Mouse (Mus musculus) WW6 (cell line): ENCODE measurements around the gene Lpar2.

Experiments used
- DNase-seq: peaks from one replicate; pipeline ENCODE4 v3.0.0-alpha.2; 2013; ENCODE audit warnings: low read depth, low spot score

Gene Lpar2

GRCm38 (mm10) chr8:69822386-69823191 is at the start of gene Lpar2:
TSS of gene Lpar2 (plus strand) at chr8:69822429.
- DNase-seq = peak; percentile 75

GRCm38 (mm10) chr8:69774503-69775148 is 47.6 kb upstream of the Lpar2 start, which contains the start of gene Gm20422:
TSS of gene Gm20422 (minus strand) at chr8:69774886.
- peak; percentile 93 for DNase-seq

- no peak for DNase-seq
These were observed 47.1 kb upstream of the Lpar2 start for GRCm38 (mm10) chr8:69775149-69775534.

DNA sequence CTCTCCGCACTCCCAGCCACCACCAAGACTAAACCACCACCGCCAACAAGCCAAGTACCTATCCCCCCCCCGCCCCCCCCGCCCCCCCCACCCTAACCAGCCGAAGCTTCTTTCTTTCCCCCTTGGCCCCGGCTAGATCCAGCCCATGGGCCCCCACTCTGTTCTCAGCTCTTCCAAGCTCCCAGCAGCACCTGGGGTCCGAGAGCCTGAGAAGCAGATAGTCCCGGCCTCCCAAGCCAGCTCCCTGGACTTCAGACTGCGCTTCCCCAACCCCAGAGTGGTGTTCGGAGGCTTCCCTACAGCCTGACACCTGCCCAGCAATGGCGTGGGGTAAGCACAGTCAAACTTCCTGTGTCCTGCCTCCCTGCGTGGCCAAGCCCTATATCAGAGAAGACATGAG is 45.1 kb upstream of the Lpar2 start:
- no peak for DNase-seq

DNA sequence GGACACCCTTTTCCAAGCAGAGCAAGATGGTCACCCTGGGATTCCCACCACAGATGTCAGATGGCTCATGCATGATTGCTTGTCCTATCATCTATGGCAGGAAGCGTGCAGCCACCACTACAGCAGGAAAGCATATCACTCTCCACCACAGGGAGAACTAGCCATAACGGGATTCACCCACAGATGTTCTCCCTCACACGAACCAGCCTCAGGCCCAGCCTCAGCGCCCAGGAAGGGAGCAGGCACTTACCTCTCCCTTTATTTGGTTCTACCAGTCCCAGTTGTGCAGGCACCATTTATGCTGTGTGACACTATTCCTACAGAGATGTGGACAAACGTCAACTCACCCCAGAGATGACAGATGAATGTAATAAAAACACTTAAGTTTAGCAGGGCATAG is 33.1 kb upstream of the Lpar2 start:
- DNase-seq = no peak

DNA sequence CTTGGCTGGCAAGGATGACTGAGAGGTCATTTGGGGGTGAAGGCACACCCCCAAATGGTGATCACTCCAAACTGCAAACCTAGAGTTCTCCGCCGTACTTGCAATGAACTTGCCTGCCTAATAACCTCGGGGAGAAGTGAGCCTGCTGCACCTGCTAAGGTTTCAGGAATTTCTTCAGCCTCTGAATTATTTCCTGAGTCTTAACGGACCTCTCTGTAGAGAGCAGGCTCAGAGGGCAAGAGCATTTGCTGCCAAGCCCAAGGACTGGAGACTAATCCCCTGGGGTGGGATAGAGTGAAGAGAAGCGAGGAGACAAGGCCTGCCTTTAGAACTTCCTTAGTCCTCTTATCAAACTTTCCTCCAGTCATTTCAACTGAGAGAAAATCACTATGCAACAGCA is 32.5 kb upstream of the Lpar2 start:
- no peak for DNase-seq

DNA sequence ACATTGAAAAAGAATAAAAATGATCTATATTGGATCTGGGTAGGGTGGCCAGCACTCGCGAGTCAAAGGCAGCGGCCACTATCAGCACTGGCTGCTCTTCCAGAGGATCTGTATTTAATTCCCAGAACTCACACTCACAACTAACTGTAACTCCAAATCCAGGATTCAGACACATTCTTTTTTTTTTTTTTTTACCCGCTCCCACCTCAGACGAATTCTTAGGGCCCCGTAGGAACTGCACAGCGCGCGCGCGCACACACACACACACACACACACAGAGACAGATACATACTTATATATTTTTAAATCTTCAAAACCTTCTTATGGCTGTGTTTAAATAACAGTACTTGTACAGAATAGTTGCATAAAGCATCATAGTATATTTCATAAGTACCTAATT is 31.9 kb upstream of the Lpar2 start:
- no peak for DNase-seq

DNA sequence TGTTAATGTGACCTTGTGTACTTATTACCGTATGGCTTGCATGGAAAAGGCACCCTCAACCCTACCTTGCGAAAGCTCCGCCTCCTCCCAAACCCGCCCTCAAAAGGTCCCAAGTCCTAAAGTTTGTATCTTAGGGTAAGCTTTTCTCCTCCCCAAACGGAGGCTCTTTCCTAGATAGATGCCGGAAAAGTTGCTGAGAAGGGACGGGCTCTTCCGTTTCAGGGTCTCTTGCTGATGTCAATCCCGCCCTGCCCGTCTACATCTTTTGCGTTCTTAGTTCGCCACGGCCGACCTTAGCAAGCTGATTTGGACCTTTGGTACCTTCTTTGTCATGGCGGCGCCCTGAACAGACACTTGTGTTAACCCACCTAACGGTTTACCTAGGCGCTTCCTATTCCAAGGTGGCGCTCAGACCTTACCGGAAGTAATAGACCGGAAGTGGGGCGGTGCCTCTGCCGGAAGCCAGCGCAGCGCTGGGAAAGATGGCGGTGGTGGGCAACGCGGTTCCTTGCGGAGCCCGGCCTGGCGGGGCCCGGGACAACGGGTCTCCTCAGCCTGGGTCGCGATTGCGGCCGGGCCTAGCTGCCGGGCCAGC is 31.4 kb upstream of the Lpar2 start, which contains the start of the genes Atp13a1 and Zfp866:
Gene Atp13a1, plus strand, starts transcription at position 391 of the 595 bp plus-strand sequence.
Gene Zfp866, minus strand, starts transcription at position 406 of the 595 bp plus-strand sequence.
- peak; percentile 85 for DNase-seq

- no peak for DNase-seq
These were observed 30.7 kb upstream of the Lpar2 start for GRCm38 (mm10) chr8:69791415-69792068.

DNA sequence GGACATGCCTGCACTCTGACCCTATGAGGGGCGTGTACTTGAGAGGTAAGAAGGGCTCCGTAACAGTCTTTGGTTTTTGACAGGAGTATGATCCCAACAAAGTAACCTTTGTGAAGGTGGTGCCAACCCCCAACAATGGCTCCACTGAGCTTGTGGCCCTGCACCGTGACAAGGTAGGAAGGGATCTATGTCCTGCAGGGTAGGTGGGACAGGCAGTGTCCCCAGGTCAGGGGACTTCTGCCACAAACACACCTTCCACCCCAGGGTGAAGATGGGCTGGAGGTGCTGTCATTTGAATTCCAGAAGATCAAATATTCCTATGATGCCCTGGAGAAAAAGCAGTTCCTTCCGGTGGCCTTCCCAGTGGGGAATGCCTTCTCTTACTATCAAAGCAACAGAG is 28.6 kb upstream of the Lpar2 start:
- DNase-seq = no peak

GRCm38 (mm10) chr8:69794096-69794495 is 28.1 kb upstream of the Lpar2 start:
- no peak for DNase-seq

GRCm38 (mm10) chr8:69794901-69795300 is 27.3 kb upstream of the Lpar2 start:
- DNase-seq = no peak

- no peak for DNase-seq
These were observed 25.4 kb upstream of the Lpar2 start for GRCm38 (mm10) chr8:69796721-69797345.

DNA sequence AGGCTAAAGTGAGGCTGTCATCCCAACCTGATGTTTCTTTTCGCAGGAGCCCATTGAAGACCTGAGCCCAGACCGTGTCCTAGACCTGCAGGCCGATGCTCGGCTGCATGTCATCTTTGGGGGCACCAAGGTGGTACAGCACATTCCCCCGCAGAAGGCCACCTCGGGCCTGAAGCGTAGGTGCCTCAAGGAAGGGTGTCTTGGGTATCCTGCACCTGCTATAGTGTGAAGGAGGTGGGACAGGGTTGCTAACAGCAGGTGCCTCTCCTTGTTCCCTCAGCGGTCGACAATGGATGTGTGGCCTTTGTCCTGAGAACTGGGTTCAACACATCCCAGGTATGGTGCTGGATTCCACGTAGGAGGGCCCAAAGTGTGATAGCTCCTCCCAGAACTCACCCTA is 24.6 kb upstream of the Lpar2 start:
- no peak for DNase-seq

- DNase-seq = no peak
These were observed 23.0 kb upstream of the Lpar2 start for GRCm38 (mm10) chr8:69799261-69799660.

DNA sequence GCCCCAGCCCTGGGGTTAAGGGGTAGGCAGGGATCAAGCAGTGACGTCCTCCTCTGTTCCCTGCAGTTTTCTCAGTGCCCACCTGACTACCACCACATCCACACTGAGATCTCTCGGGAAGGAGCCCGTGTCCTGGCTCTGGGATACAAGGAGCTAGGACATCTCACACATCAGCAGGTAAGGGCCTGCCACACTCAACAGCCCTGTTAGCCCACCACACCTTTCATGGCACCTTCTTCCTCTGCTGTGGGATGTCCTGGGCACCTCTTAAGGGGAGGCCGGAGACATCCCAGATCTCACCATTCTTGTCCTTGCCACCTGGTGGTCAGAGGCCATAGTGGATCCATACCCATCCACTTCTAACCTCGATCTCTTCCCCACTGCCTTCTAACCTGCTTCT is 22.3 kb upstream of the Lpar2 start:
- DNase-seq = no peak

DNA sequence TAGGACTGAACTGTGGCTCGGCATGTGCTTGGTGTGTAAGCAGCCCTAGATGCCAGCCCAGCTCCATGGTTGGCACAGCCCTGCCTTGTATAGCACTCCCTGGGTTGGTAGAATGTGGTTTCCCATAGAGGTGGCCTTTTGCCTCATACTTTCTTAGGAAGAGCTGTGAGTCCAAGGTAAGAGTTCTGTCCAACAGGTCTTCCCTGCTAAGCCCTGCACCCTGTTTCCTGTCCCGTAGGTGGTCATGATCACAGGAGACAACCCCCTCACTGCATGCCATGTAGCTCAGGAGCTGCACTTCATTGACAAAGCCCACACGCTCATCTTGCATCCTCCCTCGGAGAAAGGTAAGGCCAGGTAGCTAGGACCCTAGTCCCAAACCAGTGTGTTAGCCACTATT is 20.4 kb upstream of the Lpar2 start:
- no peak for DNase-seq

GRCm38 (mm10) chr8:69802216-69802615 is 20.0 kb upstream of the Lpar2 start:
- no peak for DNase-seq

- no peak for DNase-seq
These were observed 18.9 kb upstream of the Lpar2 start for GRCm38 (mm10) chr8:69803366-69803765.

GRCm38 (mm10) chr8:69804537-69804936 is 17.7 kb upstream of the Lpar2 start:
- DNase-seq = no peak

DNA sequence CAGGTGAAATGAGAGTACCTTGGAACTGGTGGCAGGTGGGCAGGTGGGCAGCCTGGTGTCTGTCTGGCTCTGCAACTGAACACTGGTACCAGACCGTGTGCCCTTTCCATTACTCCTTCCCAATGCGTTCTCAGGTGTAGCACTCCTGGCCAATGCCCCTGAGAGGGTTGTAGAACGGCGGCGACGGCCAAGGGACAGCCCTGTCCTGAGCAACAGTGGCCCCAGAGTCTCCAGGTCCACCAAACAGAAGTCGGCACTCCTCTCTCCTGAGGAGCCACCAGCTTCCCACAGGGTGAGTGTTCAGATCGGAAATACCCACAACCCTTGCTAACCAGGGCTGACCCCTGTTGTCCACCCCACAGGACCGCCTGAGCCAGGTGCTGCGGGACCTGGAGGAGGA is 17.1 kb upstream of the Lpar2 start:
- no peak for DNase-seq

GRCm38 (mm10) chr8:69805491-69805890 is 16.7 kb upstream of the Lpar2 start:
- no peak for DNase-seq
